Mouse (Mus musculus): Measurements from ENCODE around the gene Jaml.

GRCm38 (mm10) chr9:45130119-45130518 lies 51.1 kb downstream of the Jaml start:
- no peak for TF ChIP-seq CTCF (conservative IDR thresholded peaks at IDR 0.05; ENCODE audit: low read length)
- TF ChIP-seq POU5F1 (IDR thresholded peaks at IDR 0.05; ENCODE audit: borderline replicate concordance, low read length) = no peak
